Mouse (Mus musculus): ENCODE measurements at regions not wholly inside any gene's neighbourhood (a gene's known extent, or its start where the extent isn't known, plus 50 kb on each side); places are given as distances from the start of the nearest gene placed in this dataset.

- no peak for DNase-seq
Observed at GRCm38 (mm10) chr4:33599966-33600365, 289.9 kb downstream of the Rngtt start.

DNA sequence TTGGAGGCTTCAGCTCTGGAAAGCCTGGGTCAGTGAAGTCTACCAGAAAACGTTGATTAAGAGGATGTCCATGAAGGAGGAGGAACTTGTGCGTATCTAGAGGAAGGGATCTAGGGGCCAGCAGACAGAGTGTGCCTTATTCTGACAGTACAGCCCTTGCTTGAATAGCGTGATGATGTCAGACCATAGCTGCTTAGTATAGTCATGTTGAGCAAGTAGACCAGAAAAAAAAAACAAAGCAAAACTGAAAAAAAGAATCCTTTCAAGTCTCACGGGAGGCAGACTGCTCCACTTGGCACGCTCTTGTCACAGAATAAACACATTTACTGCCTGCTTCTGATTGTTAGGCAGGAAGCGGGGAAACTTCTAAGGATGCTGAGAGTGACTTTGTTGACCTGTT is 290.7 kb downstream of the Rngtt start:
- no peak for DNase-seq

- no peak for DNase-seq
Observed at GRCm38 (mm10) chr4:33604636-33605035, 294.5 kb downstream of the Rngtt start.

- no peak for DNase-seq
Observed at GRCm38 (mm10) chr4:33639821-33640575, 284.4 kb upstream of the Cnr1 start.

GRCm38 (mm10) chr4:33640576-33641255 is 283.7 kb upstream of the Cnr1 start:
- DNase-seq, result no peak

GRCm38 (mm10) chr4:33641883-33642282 is 282.5 kb upstream of the Cnr1 start:
- no peak for DNase-seq

GRCm38 (mm10) chr4:33642526-33642925 is 281.9 kb upstream of the Cnr1 start:
- DNase-seq, result no peak

DNA sequence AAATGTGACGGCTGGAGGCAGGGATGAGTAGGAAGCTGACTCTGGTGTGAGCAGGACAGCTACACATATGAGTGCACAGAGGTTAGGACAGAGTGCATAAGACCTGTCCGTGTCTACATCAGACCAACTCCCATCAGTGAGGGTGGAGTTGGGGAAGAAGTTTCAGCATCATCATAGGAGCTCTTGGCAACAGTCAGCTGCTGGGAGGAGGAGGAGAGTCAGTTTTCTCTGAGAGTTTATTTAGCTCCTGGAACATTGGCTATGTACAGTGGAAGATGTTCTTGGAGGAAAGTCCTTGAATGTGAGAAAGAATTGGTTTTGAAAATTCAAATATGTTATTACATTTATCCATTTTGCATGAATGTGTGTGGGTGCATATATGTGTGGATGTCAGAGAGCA is 279.2 kb upstream of the Cnr1 start:
- no peak for DNase-seq

DNA sequence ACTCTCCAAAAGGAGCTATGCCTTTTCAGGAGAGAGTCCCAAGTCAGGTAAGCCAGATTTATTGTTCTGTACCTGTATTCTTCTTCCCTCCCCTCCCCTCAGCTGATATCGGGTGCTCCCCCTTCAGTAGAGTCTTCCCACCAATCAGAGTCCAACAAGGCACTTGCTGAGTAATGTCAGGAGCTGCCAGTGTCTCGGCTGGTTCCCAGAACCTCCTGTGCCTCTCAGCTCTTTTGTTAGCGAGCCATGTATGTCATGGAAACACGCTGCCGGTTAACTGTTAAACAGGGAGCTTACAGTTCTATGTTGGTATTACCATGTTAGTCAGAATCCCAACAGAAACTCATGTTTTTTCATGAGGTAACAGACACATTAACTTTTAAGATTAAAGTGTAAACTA is 273.1 kb upstream of the Cnr1 start:
- DNase-seq, result no peak

DNA sequence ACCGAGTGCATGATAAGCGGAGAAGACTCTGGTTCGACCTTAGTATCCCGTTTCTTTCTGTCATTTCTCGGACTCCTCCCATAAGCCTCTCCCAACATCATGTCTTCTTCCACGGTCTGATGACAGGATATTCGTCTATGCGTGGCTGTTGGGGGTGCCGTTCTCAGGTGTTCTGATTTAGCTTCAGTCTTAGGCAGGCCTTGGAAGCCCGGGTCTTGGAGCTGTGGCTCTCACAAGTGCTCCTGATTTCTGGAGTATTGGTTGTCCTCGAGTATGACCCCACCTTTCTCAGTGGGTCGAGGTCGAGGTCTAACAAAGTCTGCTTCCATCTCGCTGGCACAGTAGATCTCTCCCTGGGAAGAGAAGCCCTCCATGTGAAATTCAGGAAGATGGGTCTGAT is 264.6 kb upstream of the Cnr1 start:
- DNase-seq, result no peak

- DNase-seq, result no peak
Observed at GRCm38 (mm10) chr4:33660553-33660952, 263.8 kb upstream of the Cnr1 start.

DNA sequence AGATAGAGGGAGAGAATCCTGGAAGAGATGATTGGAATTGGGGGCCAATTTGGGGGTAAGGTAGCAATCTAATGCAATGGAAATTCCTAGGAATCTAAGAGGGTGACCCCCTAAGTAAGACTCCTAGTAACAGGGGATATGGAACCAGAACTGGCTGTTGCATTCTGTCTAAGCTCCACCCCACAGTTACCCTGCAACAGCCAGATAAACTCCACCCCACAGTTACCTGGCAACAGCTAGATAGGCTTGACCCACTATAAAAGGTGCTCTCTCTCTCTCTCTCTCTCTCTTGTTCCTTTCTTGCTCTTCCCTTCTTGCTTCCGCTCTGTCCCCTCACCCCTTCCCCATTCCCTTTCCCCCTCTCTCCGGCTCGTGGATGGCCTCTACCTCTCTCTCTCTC is 262.5 kb upstream of the Cnr1 start:
- DNase-seq, result no peak

GRCm38 (mm10) chr4:33662965-33663364 is 261.4 kb upstream of the Cnr1 start:
- DNase-seq, result no peak

- DNase-seq, result peak; percentile 10 to 56
Observed at GRCm38 (mm10) chr4:33663616-33664473, 260.5 kb upstream of the Cnr1 start.

DNA sequence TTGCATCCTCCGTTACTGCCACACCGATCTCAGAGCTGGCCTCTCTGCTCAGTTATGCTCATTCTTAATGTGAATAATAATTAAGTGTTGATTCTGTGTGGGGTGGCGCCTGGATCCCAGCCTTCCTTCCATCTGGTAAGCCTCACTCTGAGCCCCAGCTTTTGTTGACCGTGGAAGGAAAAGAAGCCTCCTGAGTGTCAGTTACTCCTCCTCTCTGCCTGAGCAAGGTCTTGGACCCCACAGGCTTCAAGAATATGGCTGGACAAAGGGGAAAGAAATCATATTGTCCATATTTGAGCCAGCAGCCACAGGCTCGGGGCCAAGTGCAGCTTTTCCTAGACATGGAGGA is 259.9 kb upstream of the Cnr1 start:
- DNase-seq, result peak; percentile 43 to 73

GRCm38 (mm10) chr4:33665250-33665873 is 259.0 kb upstream of the Cnr1 start:
- DNase-seq, result peak; percentile 10 to 33

GRCm38 (mm10) chr4:33668431-33668830 is 256.0 kb upstream of the Cnr1 start:
- DNase-seq, result no peak

- DNase-seq, result no peak
Observed at GRCm38 (mm10) chr4:33675044-33675443, 249.3 kb upstream of the Cnr1 start.

- DNase-seq, result no peak
Observed at GRCm38 (mm10) chr4:33679351-33679750, 245.0 kb upstream of the Cnr1 start.

GRCm38 (mm10) chr4:33686135-33686534 is 238.3 kb upstream of the Cnr1 start:
- no peak for DNase-seq

GRCm38 (mm10) chr4:33687434-33687833 is 237.0 kb upstream of the Cnr1 start:
- DNase-seq, result no peak

GRCm38 (mm10) chr4:33693441-33693840 is 231.0 kb upstream of the Cnr1 start:
- no peak for DNase-seq

- DNase-seq, result no peak
Observed at GRCm38 (mm10) chr4:33696969-33697368, 227.4 kb upstream of the Cnr1 start.

Measured in lung, postnatal 4 days (tissue).